Mouse (Mus musculus): Measurements from ENCODE around the gene Rgs9. TPM values are rescaled to one million over a fixed set of nuclear protein-coding genes. Genes with fewer than 3 reads are reported as not detected.

Gene Rgs9
- polyA plus RNA-seq, 1 experiment from 2014 or later, result 1.4 TPM

DNA sequence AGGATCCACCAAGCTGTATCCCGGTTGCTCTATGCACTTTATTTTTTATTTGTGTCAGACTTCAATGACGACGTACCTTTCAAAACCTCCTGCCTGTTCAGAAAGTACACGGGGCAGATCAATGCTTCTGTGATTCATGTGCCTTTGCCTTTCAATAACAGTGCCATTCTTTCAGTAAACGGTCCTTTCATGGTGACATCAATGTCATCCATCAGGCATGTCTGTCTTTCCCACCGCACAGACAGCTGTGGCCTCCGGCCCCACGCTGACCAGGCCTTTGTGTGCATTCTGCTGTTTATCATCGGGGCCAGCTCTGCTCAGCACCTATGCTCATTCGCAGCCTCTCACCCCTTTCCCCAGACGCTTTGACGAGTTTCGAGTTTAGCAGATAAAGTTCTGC lies 91.2 kb downstream of the Rgs9 start:
- ATAC-seq (replicated peaks; ENCODE audit: extremely low read depth, insufficient read depth, low FRiP score), result no peak
- WGBS, result 23% methylated on average over 13 of the region's 13 CpGs
- Histone ChIP-seq H3K27ac (ENCODE audit: low read length) (no peak overlapping the region), H3K4me2 (ENCODE audit: low read depth, low read length) (no peak overlapping the region), H3K4me1 (ENCODE audit: control insufficient read depth, insufficient read depth, low read length) (0 out of 2 replicates have a peak, but pooled peaks cover 2% of the 10 kb centered on the region), H3K9me3 (replicated peaks; ENCODE audit: control insufficient read depth, low read length) (no peaks in the 10 kb centered on the region), H3K27me3 (ENCODE audit: control insufficient read depth, insufficient read depth, low read length) (no peaks in the 10 kb centered on the region), H3K36me3 (ENCODE audit: control insufficient read depth, insufficient read depth) (no peaks in the 10 kb centered on the region), H3K4me3 (ENCODE audit: low read length) (no peak overlapping the region), H3K9ac (ENCODE audit: low read length) (no peak overlapping the region)

DNA sequence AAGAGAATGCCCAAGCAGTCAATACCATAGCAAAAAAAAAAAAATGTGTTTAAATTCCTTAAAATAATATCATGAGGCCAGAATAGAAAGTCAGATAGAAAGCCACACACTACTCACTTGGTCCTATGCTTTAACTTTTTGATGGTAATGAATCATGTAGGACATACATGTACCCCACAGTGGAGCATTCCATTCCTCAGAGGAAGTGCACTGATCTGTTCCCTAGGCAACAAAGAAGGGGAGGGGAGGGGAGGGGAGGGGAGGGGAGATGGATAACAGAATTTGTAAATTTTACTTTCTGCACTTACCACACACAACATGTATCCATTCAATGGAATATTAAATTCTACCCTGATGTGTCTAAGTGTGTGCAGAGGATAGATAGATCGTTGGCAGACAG lies 91.9 kb downstream of the Rgs9 start:
- H3K27me3 ChIP-seq (ENCODE audit: control insufficient read depth, insufficient read depth, low read length), result no peaks in the 10 kb centered on the region
- no peak overlapping the region for H3K4me2 ChIP-seq (ENCODE audit: low read depth, low read length)
- no peak overlapping the region for H3K27ac ChIP-seq (ENCODE audit: low read length)
- no peak overlapping the region for H3K9ac ChIP-seq (ENCODE audit: low read length)
- 0 out of 2 replicates have a peak, but pooled peaks cover 2% of the 10 kb centered on the region for H3K4me1 ChIP-seq (ENCODE audit: control insufficient read depth, insufficient read depth, low read length)
- no peaks in the 10 kb centered on the region for H3K9me3 ChIP-seq (replicated peaks; ENCODE audit: control insufficient read depth, low read length)
- no peak for ATAC-seq (replicated peaks; ENCODE audit: extremely low read depth, insufficient read depth, low FRiP score)
- H3K4me3 ChIP-seq (ENCODE audit: low read length), result no peak overlapping the region
- no peaks in the 10 kb centered on the region for H3K36me3 ChIP-seq (ENCODE audit: control insufficient read depth, insufficient read depth)
- 90% methylated on average over 1 of the region's 1 CpGs for WGBS

DNA sequence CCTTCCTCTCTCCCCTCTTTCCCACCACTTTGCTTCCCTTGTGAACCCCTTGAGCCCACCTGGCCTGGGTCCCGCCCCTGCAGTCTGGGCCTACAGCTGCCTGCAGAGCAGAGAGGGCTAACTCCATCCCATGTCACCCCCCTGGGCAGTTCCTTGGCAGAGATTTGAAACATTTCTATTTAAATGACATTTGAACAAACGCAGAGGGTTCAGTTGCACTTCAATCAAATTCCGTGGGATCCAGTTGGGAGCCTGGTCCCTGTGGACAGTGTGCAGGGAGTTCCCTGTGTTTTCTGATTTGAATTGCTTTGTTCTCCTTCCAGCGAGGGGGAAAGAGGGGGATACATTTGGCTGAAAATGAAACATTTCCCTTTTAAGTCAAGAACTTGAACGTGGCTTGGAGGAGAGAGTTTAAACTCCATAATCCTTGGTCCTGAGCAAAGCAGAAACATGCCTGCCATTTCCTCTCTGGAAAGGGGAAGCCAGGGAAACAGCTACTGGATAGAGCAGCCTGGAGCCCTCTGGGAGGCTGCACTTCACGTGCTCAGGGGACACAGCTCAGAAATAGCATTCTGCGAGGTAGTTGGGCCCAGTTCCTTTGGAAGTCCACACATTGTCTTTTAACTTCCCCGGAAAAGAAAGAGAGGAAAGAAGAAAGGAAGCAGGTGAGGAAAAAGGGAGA lies 98.2 kb downstream of the Rgs9 start:
- Histone ChIP-seq H3K27me3 (ENCODE audit: control insufficient read depth, insufficient read depth, low read length) (no peaks in the 10 kb centered on the region), H3K4me2 (ENCODE audit: low read depth, low read length) (no peak overlapping the region), H3K27ac (ENCODE audit: low read length) (no peak overlapping the region), H3K4me3 (ENCODE audit: low read length) (no peak overlapping the region), H3K36me3 (ENCODE audit: control insufficient read depth, insufficient read depth) (no peaks in the 10 kb centered on the region), H3K9ac (ENCODE audit: low read length) (no peak overlapping the region), H3K9me3 (replicated peaks; ENCODE audit: control insufficient read depth, low read length) (0 out of 2 replicates have a peak, but pooled peaks cover 2% of the 10 kb centered on the region), H3K4me1 (ENCODE audit: control insufficient read depth, insufficient read depth, low read length) (no peaks in the 10 kb centered on the region)
- ATAC-seq (replicated peaks; ENCODE audit: extremely low read depth, insufficient read depth, low FRiP score), result no peak
- WGBS, result 36% methylated on average over 8 of the region's 8 CpGs

DNA sequence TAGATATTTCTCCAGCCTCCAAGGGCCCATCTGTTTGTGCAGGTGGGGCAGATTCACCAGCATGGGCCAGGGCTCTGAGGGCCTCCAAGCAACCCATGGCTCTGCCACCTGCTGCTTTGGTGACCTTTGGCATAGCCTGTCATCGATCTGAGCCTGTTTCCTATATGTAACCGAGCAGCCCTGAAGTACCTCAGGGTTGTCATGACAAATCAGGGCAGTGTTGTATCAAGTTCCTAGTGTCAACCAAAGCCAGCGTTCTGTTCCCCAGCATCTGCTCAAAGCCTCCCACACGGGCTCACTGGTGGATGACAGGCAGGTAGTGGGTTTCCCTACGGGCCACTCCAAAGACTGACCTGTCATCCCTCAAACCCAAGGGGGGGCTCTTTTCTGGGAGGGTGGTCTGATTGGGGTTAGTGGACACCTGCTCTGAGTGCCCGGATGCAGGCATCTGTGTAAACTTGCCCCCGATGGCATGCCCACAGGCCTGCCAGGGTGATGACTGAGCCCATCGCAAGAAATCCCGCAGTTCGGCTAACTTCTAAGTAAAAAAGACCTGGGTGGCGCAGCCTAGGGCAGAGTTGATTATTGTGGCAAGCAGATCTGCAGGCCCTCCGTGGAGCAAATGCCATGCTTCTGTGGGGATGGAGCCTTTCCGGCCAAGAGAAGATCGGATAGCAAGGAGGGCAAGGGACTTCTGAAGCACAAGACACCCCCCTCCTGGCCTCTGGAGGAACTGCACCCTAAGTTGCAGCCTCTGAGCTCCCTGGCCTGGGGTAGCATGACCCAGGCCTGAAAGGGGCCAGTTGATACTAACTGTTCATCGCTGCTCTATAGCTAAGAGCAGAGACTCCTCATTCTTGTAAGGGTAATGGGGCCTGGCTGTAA lies 105.0 kb downstream of the Rgs9 start:
- Histone ChIP-seq H3K4me3 (ENCODE audit: low read length) (no peak overlapping the region), H3K4me2 (ENCODE audit: low read depth, low read length) (no peak overlapping the region), H3K36me3 (ENCODE audit: control insufficient read depth, insufficient read depth) (no peaks in the 10 kb centered on the region), H3K9ac (ENCODE audit: low read length) (no peak overlapping the region), H3K9me3 (replicated peaks; ENCODE audit: control insufficient read depth, low read length) (0 out of 2 replicates have a peak, but pooled peaks cover 2% of the 10 kb centered on the region), H3K4me1 (ENCODE audit: control insufficient read depth, insufficient read depth, low read length) (no peaks in the 10 kb centered on the region), H3K27ac (ENCODE audit: low read length) (no peak overlapping the region), H3K27me3 (ENCODE audit: control insufficient read depth, insufficient read depth, low read length) (no peaks in the 10 kb centered on the region; the same call in 1 of the 2 replicates)
- ATAC-seq (replicated peaks; ENCODE audit: extremely low read depth, insufficient read depth, low FRiP score), result no peak; the same call in 1 of the 2 replicates
- 47% methylated on average over 15 of the region's 15 CpGs for WGBS

DNA sequence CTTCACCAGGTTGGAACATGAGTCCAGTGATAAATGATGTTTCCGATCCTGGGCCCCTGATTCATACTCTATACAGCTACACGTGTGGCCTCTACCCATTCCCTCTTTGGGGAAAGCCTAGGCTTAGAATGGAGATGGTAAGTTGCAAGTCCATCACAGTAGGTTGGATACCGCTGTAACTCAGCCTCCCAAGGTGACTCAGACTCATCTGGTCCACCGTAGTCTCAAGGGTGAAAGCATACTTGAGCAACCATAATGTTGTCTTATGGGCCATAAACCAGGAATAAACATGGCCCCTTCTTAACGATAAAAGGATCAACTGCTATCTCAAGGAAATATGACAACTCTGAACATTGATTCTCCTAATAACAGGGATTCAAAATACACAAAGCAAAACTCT lies 109.7 kb downstream of the Rgs9 start:
- WGBS, result 84% methylated on average over 5 of the region's 5 CpGs
- H3K4me1 ChIP-seq (ENCODE audit: control insufficient read depth, insufficient read depth, low read length), result no peaks in the 10 kb centered on the region
- no peak overlapping the region for H3K9ac ChIP-seq (ENCODE audit: low read length)
- no peaks in the 10 kb centered on the region for H3K36me3 ChIP-seq (ENCODE audit: control insufficient read depth, insufficient read depth)
- H3K27ac ChIP-seq (ENCODE audit: low read length), result no peak overlapping the region
- no peaks in the 10 kb centered on the region for H3K9me3 ChIP-seq (replicated peaks; ENCODE audit: control insufficient read depth, low read length)
- H3K27me3 ChIP-seq (ENCODE audit: control insufficient read depth, insufficient read depth, low read length), result no peaks in the 10 kb centered on the region; the same call in 1 of the 2 replicates
- H3K4me3 ChIP-seq (ENCODE audit: low read length), result no peak overlapping the region
- H3K4me2 ChIP-seq (ENCODE audit: low read depth, low read length), result no peak overlapping the region
- no peak for ATAC-seq (replicated peaks; ENCODE audit: extremely low read depth, insufficient read depth, low FRiP score)

DNA sequence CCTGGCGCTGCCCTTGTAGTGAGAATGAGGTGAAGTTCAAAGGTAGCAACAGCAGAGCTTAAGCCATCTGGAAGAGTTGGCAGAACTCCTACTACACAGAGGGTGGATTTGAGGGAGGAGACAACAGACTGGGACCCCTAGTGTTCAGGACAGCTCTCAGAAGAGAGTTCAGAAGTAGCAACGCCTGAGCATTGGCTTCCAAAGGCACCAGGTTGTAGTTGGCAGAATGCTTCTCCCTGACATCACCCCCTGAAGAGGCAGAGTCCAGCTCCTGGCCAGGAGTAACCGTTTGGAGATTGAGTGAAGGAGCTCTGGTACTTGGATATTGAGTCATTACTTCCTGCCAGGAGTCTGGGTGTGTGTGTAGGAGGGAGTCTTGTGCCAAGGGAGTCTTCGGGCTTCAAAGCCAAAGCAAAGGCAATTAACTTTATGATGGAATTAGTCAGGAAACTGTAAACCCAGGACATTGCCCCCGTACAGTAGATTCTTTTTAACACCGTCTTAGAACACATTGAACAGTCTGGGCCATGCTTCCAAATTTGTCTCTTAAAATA lies 110.2 kb downstream of the Rgs9 start:
- no peaks in the 10 kb centered on the region for H3K36me3 ChIP-seq (ENCODE audit: control insufficient read depth, insufficient read depth)
- no peak overlapping the region for H3K9ac ChIP-seq (ENCODE audit: low read length)
- ATAC-seq (replicated peaks; ENCODE audit: extremely low read depth, insufficient read depth, low FRiP score), result no peak
- 64% methylated on average over 6 of the region's 6 CpGs for WGBS
- H3K4me3 ChIP-seq (ENCODE audit: low read length), result no peak overlapping the region
- H3K4me2 ChIP-seq (ENCODE audit: low read depth, low read length), result no peak overlapping the region
- H3K27ac ChIP-seq (ENCODE audit: low read length), result no peak overlapping the region
- H3K27me3 ChIP-seq (ENCODE audit: control insufficient read depth, insufficient read depth, low read length), result no peaks in the 10 kb centered on the region; the same call in 1 of the 2 replicates
- no peaks in the 10 kb centered on the region for H3K4me1 ChIP-seq (ENCODE audit: control insufficient read depth, insufficient read depth, low read length)
- H3K9me3 ChIP-seq (replicated peaks; ENCODE audit: control insufficient read depth, low read length), result no peaks in the 10 kb centered on the region

DNA sequence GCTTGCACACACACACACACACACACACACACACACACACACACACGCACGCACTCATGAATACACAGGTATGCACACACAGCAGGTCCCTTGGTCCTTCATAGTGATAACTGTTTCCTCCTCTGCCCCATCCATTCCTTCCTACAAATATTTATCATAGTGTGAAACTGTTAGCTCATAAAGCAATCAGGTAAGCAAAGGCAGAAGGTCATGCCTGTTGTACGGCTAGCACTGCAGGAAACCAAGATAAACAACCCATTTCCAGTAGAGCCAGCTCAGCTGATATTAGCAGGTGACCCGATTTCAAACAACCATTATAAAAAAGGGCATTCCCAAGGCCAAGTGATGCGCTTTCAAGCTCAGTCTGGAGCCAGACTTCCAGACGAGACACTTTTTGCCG lies 116.8 kb downstream of the Rgs9 start:
- H3K9ac ChIP-seq (ENCODE audit: low read length), result no peak overlapping the region
- ATAC-seq (replicated peaks; ENCODE audit: extremely low read depth, insufficient read depth, low FRiP score), result no peak
- H3K27me3 ChIP-seq (ENCODE audit: control insufficient read depth, insufficient read depth, low read length), result 0 out of 2 replicates have a peak, but pooled peaks cover 5% of the 10 kb centered on the region
- H3K4me2 ChIP-seq (ENCODE audit: low read depth, low read length), result no peak overlapping the region
- no peak overlapping the region for H3K27ac ChIP-seq (ENCODE audit: low read length)
- H3K4me1 ChIP-seq (ENCODE audit: control insufficient read depth, insufficient read depth, low read length), result no peaks in the 10 kb centered on the region
- no peaks in the 10 kb centered on the region for H3K36me3 ChIP-seq (ENCODE audit: control insufficient read depth, insufficient read depth)
- H3K9me3 ChIP-seq (replicated peaks; ENCODE audit: control insufficient read depth, low read length), result no peaks in the 10 kb centered on the region
- no peak overlapping the region for H3K4me3 ChIP-seq (ENCODE audit: low read length)
- WGBS, result 62% methylated on average over 7 of the region's 7 CpGs

DNA sequence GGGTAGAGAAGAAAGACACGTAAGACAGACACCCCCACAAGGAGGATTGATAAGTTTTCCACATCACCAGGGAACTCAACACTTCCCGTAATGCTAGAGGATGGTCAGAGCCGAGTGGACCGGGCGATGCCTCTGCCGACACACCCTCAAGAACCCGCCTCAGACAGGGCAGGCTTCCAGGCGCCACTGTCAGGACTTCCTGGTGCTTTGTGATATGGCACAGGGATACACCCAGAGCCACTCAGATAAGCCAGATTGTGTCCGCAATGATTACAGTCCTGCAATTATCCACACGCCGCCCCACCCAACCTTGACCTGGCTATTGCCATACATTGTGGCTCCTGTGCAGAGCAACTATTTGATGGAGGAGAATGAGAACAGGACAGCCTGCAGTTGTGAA lies 117.6 kb downstream of the Rgs9 start:
- Histone ChIP-seq H3K36me3 (ENCODE audit: control insufficient read depth, insufficient read depth) (no peaks in the 10 kb centered on the region), H3K9ac (ENCODE audit: low read length) (no peak overlapping the region), H3K27me3 (ENCODE audit: control insufficient read depth, insufficient read depth, low read length) (0 out of 2 replicates have a peak, but pooled peaks cover 5% of the 10 kb centered on the region), H3K4me2 (ENCODE audit: low read depth, low read length) (no peak overlapping the region), H3K27ac (ENCODE audit: low read length) (no peak overlapping the region), H3K9me3 (replicated peaks; ENCODE audit: control insufficient read depth, low read length) (no peaks in the 10 kb centered on the region), H3K4me3 (ENCODE audit: low read length) (no peak overlapping the region), H3K4me1 (ENCODE audit: control insufficient read depth, insufficient read depth, low read length) (no peaks in the 10 kb centered on the region)
- WGBS, result 30% methylated on average over 11 of the region's 11 CpGs
- no peak for ATAC-seq (replicated peaks; ENCODE audit: extremely low read depth, insufficient read depth, low FRiP score)
